Mouse (Mus musculus): Measurements from ENCODE around the gene Ddx60. TPM values are rescaled to one million over a fixed set of nuclear protein-coding genes. Genes with fewer than 3 reads are reported as not detected.

Gene Ddx60
- polyA plus RNA-seq, 2 experiments: 0.17 to 0.38 TPM

DNA sequence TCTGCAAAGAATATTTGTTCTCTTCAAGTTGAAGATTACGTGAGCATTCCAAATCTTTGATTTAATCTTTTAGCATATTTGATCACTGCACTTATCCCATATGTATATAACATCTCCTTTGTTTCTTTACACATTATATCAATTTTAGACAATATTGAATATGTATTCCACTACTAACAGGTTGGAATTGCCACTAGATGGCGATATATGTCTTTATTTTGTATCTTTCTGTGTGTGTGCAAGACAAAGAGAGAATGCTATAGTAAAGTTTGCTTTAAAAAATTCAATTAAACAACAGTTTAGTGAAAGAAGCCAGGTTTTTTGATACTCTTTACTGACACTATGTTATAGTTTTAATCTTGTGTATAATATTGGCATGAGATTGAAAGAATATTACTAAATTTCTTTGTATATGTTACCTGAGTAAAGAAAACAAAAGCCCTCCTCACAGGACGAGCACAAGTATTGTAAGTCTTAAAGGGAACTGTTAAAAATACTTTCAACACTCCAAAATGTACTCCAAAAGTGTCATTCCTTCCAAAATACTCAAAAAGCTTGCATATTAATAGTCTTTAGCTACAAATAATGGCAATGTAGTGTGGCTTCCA, 152.4 kb downstream of the Ddx60 start:
- H3K9ac ChIP-seq (replicated peaks): no peak overlapping the region
- DNase-seq (ENCODE audit: low read depth in 3 of 3, low spot score in 3 of 3): no peak
- H3K27ac ChIP-seq: no peak overlapping the region
- H3K27me3 ChIP-seq (ENCODE audit: control insufficient read depth, insufficient read depth, low read length): no peaks in the 10 kb centered on the region
- no peak overlapping the region for H3K4me3 ChIP-seq (ENCODE audit: insufficient read depth in 1 of 2, low read depth in 2 of 2, low read length in 2 of 2)
- ATAC-seq (ENCODE audit: insufficient read depth): no peak
- no peaks in the 10 kb centered on the region for H3K36me3 ChIP-seq (replicated peaks; ENCODE audit: control insufficient read depth, insufficient read depth, low read depth)
- no peak overlapping the region for H3K4me2 ChIP-seq (ENCODE audit: low read depth)
- H3K4me1 ChIP-seq (replicated peaks; ENCODE audit: control insufficient read depth in 2 of 2, insufficient read depth in 2 of 2, low read length in 1 of 2): no peaks in the 10 kb centered on the region
- 32% methylated on average over 3 of the region's 3 CpGs for WGBS (ENCODE audit: insufficient replicate concordance)
- no peak for TF ChIP-seq EP300 (IDR thresholded peaks at IDR 0.05; ENCODE audit: low read depth)
- TF ChIP-seq CTCF (IDR thresholded peaks at IDR 0.05; ENCODE audit: low read depth): peak; percentile 18; the same call in 1 of the 2 replicates
- H3K9me3 ChIP-seq (ENCODE audit: control insufficient read depth, low read length): no peaks in the 10 kb centered on the region

DNA sequence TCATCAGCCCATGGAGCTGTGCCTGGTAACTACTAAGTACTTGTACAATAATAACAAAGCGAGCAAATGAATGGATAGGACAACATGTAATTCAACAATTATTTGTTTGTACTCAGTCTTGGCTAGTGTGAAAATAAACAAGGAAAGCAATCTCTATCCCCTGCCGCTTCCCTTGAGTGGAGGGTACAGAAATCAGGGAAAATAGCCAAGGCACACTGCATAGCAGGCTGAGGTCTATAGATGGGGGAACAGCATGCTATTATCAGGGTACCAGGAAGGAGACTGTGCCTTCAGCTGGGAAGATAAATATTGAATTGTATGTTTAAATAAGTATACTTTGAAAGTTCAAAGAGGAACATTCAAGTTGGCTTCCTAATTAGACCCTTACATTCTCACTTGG, 153.9 kb downstream of the Ddx60 start:
- Histone ChIP-seq H3K27ac (no peak overlapping the region), H3K4me2 (ENCODE audit: low read depth) (no peak overlapping the region), H3K9ac (replicated peaks) (no peak overlapping the region), H3K9me3 (ENCODE audit: control insufficient read depth, low read length) (no peaks in the 10 kb centered on the region), H3K4me3 (ENCODE audit: insufficient read depth in 1 of 2, low read depth in 2 of 2, low read length in 2 of 2) (no peak overlapping the region), H3K27me3 (ENCODE audit: control insufficient read depth, insufficient read depth, low read length) (no peaks in the 10 kb centered on the region), H3K4me1 (replicated peaks; ENCODE audit: control insufficient read depth in 2 of 2, insufficient read depth in 2 of 2, low read length in 1 of 2) (no peaks in the 10 kb centered on the region), H3K36me3 (replicated peaks; ENCODE audit: control insufficient read depth, insufficient read depth, low read depth) (no peaks in the 10 kb centered on the region)
- ATAC-seq (ENCODE audit: insufficient read depth) (no peak), DNase-seq (ENCODE audit: low read depth in 3 of 3, low spot score in 3 of 3) (no peak)
- TF ChIP-seq EP300 (IDR thresholded peaks at IDR 0.05; ENCODE audit: low read depth) (no peak), CTCF (IDR thresholded peaks at IDR 0.05; ENCODE audit: low read depth) (no peak)
- WGBS (ENCODE audit: insufficient replicate concordance): 59% methylated on average over 2 of the region's 2 CpGs

Other genes with a start within 250 kb of the Ddx60 start
- 1.3 and 1.8 TPM in 2 replicates for gene Palld, start 25.4 kb upstream of the Ddx60 start, polyA plus RNA-seq (2012; rRNA removed)
- 2.9 and 3.3 TPM in 2 replicates for gene Palld, start 25.4 kb upstream of the Ddx60 start, polyA plus RNA-seq (2014; fragmentation: Nextera tagmentation; extraction: Ambion mirVana)
- not detected in 2 replicates for gene Anxa10, start 195.1 kb downstream of the Ddx60 start, polyA plus RNA-seq (2012; rRNA removed)
- not detected in 2 replicates for gene Anxa10, start 195.1 kb downstream of the Ddx60 start, polyA plus RNA-seq (2014; fragmentation: Nextera tagmentation; extraction: Ambion mirVana)

Measured in liver, embryonic 14.5 days (tissue).